Mouse (Mus musculus): ENCODE data around the gene Ttc7b. TPM values are rescaled to one million over a fixed set of nuclear protein-coding genes. Genes with fewer than 3 reads are reported as not detected.

The Ttc7b gene
- polyA plus RNA-seq, 1 experiment = 9.2 TPM

DNA sequence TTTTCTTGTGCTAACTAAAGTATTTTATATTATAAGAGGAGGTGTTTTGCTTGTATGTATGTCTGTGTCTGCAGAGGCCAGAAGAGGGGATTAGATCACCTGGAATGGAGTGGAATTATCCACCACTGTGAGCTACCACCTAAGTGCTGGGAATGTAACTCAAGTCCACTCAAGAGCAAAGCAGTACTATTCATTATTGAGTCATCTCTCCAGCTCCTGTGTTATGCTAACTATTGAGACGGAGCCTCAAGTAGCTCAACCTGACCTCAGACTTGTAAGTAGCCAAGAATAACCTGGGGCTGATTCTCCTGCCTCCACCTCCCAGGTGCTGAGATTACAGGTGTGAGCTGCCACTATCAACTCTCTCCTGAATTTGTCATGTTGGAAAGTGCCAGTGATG, 31.3 kb upstream of the Ttc7b start:
- Histone ChIP-seq H3K36me3 (ENCODE audit: control insufficient read depth, insufficient read depth) (no peaks in the 10 kb centered on the region), H3K27me3 (ENCODE audit: control insufficient read depth, insufficient read depth, insufficient read length) (no peaks in the 10 kb centered on the region), H3K79me3 (ENCODE audit: low read depth) (no peaks in the 10 kb centered on the region), H3K79me2 (ENCODE audit: control insufficient read depth, insufficient read depth) (no peaks in the 10 kb centered on the region), H3K4me3 (ENCODE audit: insufficient read depth, poor library complexity, severe bottlenecking) (no peak overlapping the region), H3ac (ENCODE audit: control insufficient read depth, insufficient read length, low read depth) (no peak overlapping the region)
- TF ChIP-seq CEBPB (IDR thresholded peaks at IDR 0.05; ENCODE audit: low read depth) (no peak), MAX (IDR thresholded peaks at IDR 0.05) (no peak), CTCF (IDR thresholded peaks at IDR 0.05; ENCODE audit: control insufficient read depth, insufficient read depth, insufficient read length) (no peak), USF1 (IDR thresholded peaks at IDR 0.05; ENCODE audit: low read depth) (no peak), MYOG (IDR thresholded peaks at IDR 0.05; ENCODE audit: control insufficient read depth, extremely low read depth, insufficient read length) (no peak), FOSL1 (IDR thresholded peaks at IDR 0.05; ENCODE audit: insufficient read depth, low read length, poor library complexity, severe bottlenecking) (no peak), MYOD1 (IDR thresholded peaks at IDR 0.05; ENCODE audit: control insufficient read depth, insufficient read length, low read depth) (no peak)

DNA sequence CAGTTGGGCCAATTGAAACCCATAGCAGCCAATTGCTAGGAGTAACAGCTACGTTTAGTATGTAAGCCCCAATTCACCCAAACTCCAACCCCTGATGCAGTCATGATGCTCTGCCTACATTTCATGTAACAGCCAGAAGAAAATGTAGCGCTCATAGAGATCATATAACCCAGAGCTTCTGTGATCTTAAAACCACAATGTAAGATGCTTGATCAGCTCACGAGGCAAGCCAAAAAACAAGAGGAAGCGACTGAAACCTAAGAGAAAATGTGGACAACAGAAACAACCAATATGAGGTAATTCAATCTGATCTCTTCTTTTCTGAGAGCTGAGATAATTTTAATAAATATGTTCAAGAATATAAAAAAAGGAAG, 23.6 kb upstream of the Ttc7b start:
- no peak overlapping the region for H3K4me3 ChIP-seq (ENCODE audit: insufficient read depth, poor library complexity, severe bottlenecking)
- H3K79me2 ChIP-seq (ENCODE audit: control insufficient read depth, insufficient read depth) = no peaks in the 10 kb centered on the region
- no peak overlapping the region for H3ac ChIP-seq (ENCODE audit: control insufficient read depth, insufficient read length, low read depth)
- no peak for TF ChIP-seq CTCF (IDR thresholded peaks at IDR 0.05; ENCODE audit: control insufficient read depth, insufficient read depth, insufficient read length)
- TF ChIP-seq MYOG (IDR thresholded peaks at IDR 0.05; ENCODE audit: control insufficient read depth, extremely low read depth, insufficient read length) = no peak
- TF ChIP-seq MYOD1 (IDR thresholded peaks at IDR 0.05; ENCODE audit: control insufficient read depth, insufficient read length, low read depth) = no peak
- TF ChIP-seq CEBPB (IDR thresholded peaks at IDR 0.05; ENCODE audit: low read depth) = no peak
- no peak for TF ChIP-seq FOSL1 (IDR thresholded peaks at IDR 0.05; ENCODE audit: insufficient read depth, low read length, poor library complexity, severe bottlenecking)
- no peak for TF ChIP-seq MAX (IDR thresholded peaks at IDR 0.05)
- TF ChIP-seq USF1 (IDR thresholded peaks at IDR 0.05; ENCODE audit: low read depth) = no peak
- no peaks in the 10 kb centered on the region for H3K27me3 ChIP-seq (ENCODE audit: control insufficient read depth, insufficient read depth, insufficient read length)
- H3K79me3 ChIP-seq (ENCODE audit: low read depth) = no peaks in the 10 kb centered on the region
- H3K36me3 ChIP-seq (ENCODE audit: control insufficient read depth, insufficient read depth) = no peaks in the 10 kb centered on the region

DNA sequence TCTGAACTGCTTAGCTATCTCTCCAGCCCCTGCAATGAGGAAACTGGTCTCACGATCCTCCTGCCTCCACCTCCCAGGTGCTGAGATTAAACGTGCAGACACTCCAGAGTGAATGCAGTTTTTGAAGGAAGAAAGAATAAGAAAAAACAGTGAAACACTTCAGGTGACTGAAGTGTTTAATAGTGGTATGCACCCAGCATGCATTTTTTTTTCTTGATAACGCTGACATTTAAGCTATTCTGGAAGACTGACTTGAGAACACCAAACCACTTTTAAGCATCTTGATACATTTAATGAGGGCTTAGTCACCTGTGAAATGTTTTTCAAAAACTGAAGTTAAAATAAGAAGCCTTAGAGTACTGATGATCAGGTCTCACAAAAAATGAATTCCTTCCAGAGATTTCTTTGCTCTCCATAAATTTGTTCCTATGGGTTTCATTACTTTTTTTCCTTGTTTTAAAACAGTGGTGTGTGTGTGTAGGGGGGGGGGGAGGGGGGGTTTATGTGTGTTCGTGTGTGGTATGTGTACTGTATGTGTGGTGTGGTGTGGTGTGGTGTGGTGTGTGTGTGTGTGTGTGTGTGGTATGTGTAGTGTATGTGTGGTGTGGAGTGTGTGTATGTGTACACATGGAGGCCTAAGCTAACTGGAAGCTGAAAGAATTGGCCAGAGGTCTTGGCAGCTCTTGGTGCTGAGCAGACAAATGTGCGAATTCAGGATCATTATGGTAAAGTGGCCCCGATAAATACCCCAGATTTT, 23.0 kb upstream of the Ttc7b start:
- Histone ChIP-seq H3K79me3 (ENCODE audit: low read depth) (no peaks in the 10 kb centered on the region), H3ac (ENCODE audit: control insufficient read depth, insufficient read length, low read depth) (no peak overlapping the region), H3K79me2 (ENCODE audit: control insufficient read depth, insufficient read depth) (no peaks in the 10 kb centered on the region), H3K36me3 (ENCODE audit: control insufficient read depth, insufficient read depth) (no peaks in the 10 kb centered on the region), H3K4me3 (ENCODE audit: insufficient read depth, poor library complexity, severe bottlenecking) (no peak overlapping the region), H3K27me3 (ENCODE audit: control insufficient read depth, insufficient read depth, insufficient read length) (no peaks in the 10 kb centered on the region)
- TF ChIP-seq FOSL1 (IDR thresholded peaks at IDR 0.05; ENCODE audit: insufficient read depth, low read length, poor library complexity, severe bottlenecking) = no peak
- TF ChIP-seq CEBPB (IDR thresholded peaks at IDR 0.05; ENCODE audit: low read depth) = no peak
- no peak for TF ChIP-seq CTCF (IDR thresholded peaks at IDR 0.05; ENCODE audit: control insufficient read depth, insufficient read depth, insufficient read length)
- no peak for TF ChIP-seq MAX (IDR thresholded peaks at IDR 0.05)
- TF ChIP-seq MYOD1 (IDR thresholded peaks at IDR 0.05; ENCODE audit: control insufficient read depth, insufficient read length, low read depth) = no peak
- no peak for TF ChIP-seq MYOG (IDR thresholded peaks at IDR 0.05; ENCODE audit: control insufficient read depth, extremely low read depth, insufficient read length)
- no peak for TF ChIP-seq USF1 (IDR thresholded peaks at IDR 0.05; ENCODE audit: low read depth)

DNA sequence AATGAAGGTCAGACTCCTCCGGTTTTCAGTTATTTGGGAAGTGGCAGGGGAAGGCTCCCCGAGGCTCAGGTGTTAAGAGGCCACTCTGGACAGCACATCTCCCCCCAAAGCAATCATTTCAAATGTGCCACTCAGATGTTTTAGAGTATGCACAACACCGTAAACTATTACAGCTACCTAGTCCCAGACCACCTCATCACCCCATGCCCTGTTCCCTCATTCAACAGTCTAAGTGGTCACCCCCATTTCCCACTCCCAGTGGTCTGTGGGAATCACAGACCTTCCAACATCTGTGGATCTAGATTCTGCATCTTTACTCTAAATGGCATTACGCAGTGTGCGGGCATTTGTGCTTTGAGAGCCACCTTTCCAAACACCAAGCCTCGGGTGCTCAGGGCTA, 21.9 kb upstream of the Ttc7b start:
- Histone ChIP-seq H3K79me2 (ENCODE audit: control insufficient read depth, insufficient read depth) (no peaks in the 10 kb centered on the region), H3K79me3 (ENCODE audit: low read depth) (no peaks in the 10 kb centered on the region), H3K36me3 (ENCODE audit: control insufficient read depth, insufficient read depth) (no peaks in the 10 kb centered on the region), H3K27me3 (ENCODE audit: control insufficient read depth, insufficient read depth, insufficient read length) (no peaks in the 10 kb centered on the region), H3ac (ENCODE audit: control insufficient read depth, insufficient read length, low read depth) (no peak overlapping the region), H3K4me3 (ENCODE audit: insufficient read depth, poor library complexity, severe bottlenecking) (no peak overlapping the region)
- TF ChIP-seq MAX (IDR thresholded peaks at IDR 0.05) (no peak), FOSL1 (IDR thresholded peaks at IDR 0.05; ENCODE audit: insufficient read depth, low read length, poor library complexity, severe bottlenecking) (no peak), CEBPB (IDR thresholded peaks at IDR 0.05; ENCODE audit: low read depth) (no peak)

DNA sequence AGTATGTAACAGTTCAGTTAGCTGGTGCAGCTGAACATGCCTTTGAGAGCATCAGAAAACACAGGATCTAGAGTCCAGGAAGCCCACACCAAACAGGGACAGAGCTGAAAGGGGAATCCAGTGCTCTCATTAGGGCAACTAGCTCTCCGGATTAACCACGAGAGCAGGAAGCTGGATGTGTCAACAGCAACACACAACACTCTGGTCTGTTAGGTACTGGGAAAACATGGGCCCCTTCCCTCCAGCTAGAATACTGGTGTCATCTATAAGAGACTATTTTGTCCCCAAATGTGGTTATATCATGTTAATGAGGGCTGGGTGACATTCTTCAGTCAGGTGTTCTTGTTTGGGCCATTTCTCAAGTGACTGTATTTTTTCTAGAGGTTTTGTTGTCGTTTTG, 21.4 kb upstream of the Ttc7b start:
- Histone ChIP-seq H3K4me3 (ENCODE audit: insufficient read depth, poor library complexity, severe bottlenecking) (no peak overlapping the region), H3ac (ENCODE audit: control insufficient read depth, insufficient read length, low read depth) (no peak overlapping the region), H3K36me3 (ENCODE audit: control insufficient read depth, insufficient read depth) (no peaks in the 10 kb centered on the region), H3K27me3 (ENCODE audit: control insufficient read depth, insufficient read depth, insufficient read length) (no peaks in the 10 kb centered on the region), H3K79me3 (ENCODE audit: low read depth) (no peaks in the 10 kb centered on the region), H3K79me2 (ENCODE audit: control insufficient read depth, insufficient read depth) (no peaks in the 10 kb centered on the region)
- TF ChIP-seq MYOD1 (IDR thresholded peaks at IDR 0.05; ENCODE audit: control insufficient read depth, insufficient read length, low read depth) (no peak), MAX (IDR thresholded peaks at IDR 0.05) (no peak), USF1 (IDR thresholded peaks at IDR 0.05; ENCODE audit: low read depth) (no peak), MYOG (IDR thresholded peaks at IDR 0.05; ENCODE audit: control insufficient read depth, extremely low read depth, insufficient read length) (no peak), CTCF (IDR thresholded peaks at IDR 0.05; ENCODE audit: control insufficient read depth, insufficient read depth, insufficient read length) (no peak), CEBPB (IDR thresholded peaks at IDR 0.05; ENCODE audit: low read depth) (no peak), FOSL1 (IDR thresholded peaks at IDR 0.05; ENCODE audit: insufficient read depth, low read length, poor library complexity, severe bottlenecking) (no peak)

All from C2C12 (cell line).